Mouse (Mus musculus) MEL (cell line): ENCODE measurements around the gene Plekhg1. TPM values are rescaled to one million over a fixed set of nuclear protein-coding genes. Genes with fewer than 3 reads are reported as not detected.

Source experiments
- DNase-seq: peaks from one replicate; pipeline ENCODE4 v3.0.0; 2011; ENCODE audit warnings: low read depth, low spot score
- H3K27ac ChIP-seq: 2 replicates; pipeline ENCODE4 v1.5.1; 2012; ENCODE audit warnings: low read depth, mild to moderate bottlenecking, control low read depth, low read length, moderate library complexity; ENCODE audit not compliant: control insufficient read depth
- H3K27me3 ChIP-seq, 2 experiments: fragments of 150-350 bp in 1 of 2; sonication (generic) in 1 of 2; 2 replicates each; pipeline ENCODE4 v1.6.1; 2012; ENCODE audit warnings: low read length in 2 of 2, mild to moderate bottlenecking in 2 of 2, improper control_type of control experiment in 1 of 2, moderate library complexity in 1 of 2; ENCODE audit not compliant: insufficient read depth in 2 of 2, control insufficient read depth in 1 of 2
- H3K36me3 ChIP-seq, 2 experiments: 2 replicates each; pipeline ENCODE4 v1.6.1; 2012 to 2014; ENCODE audit warnings: low read length in 2 of 2, improper control_type of control experiment in 1 of 2, inconsistent platforms in 1 of 2, mild to moderate bottlenecking in 1 of 2; ENCODE audit not compliant: insufficient read depth in 2 of 2, control insufficient read depth in 1 of 2
- H3K4me1 ChIP-seq, 2 experiments: fragments of 150-350 bp in 1 of 2; sonication (generic) in 1 of 2; 2 replicates each; pipeline ENCODE4 v1.6.1; 2012; ENCODE audit warnings: low read length in 2 of 2, improper control_type of control experiment in 1 of 2, mild to moderate bottlenecking in 1 of 2; ENCODE audit not compliant: insufficient read depth in 2 of 2, control insufficient read depth in 1 of 2
- H3K4me3 ChIP-seq, 2 experiments: fragments of 150-350 bp in 1 of 2; sonication (generic) in 1 of 2; 2 replicates each; pipeline ENCODE4 v1.5.1; 2012; ENCODE audit warnings: low read depth in 2 of 2, low read length in 2 of 2, mild to moderate bottlenecking in 2 of 2, moderate library complexity in 2 of 2, control low read depth in 1 of 2, improper control_type of control experiment in 1 of 2; ENCODE audit not compliant: control insufficient read depth in 1 of 2, insufficient read depth in 1 of 2
- H3K79me2 ChIP-seq: 2 replicates; pipeline ENCODE4 v1.6.1; 2012; ENCODE audit warnings: mild to moderate bottlenecking, low read length, moderate library complexity; ENCODE audit not compliant: control insufficient read depth, poor library complexity, insufficient read depth
- H3K9ac ChIP-seq: 2 replicates; pipeline ENCODE4 v1.6.1; 2012; ENCODE audit warnings: low read depth, mild to moderate bottlenecking, control low read depth, low read length, moderate library complexity; ENCODE audit not compliant: control insufficient read depth, poor library complexity, severe bottlenecking
- H3K9me3 ChIP-seq: fragments of 150-350 bp; sonication (generic); replicated peaks from 2 replicates; pipeline ENCODE4 v1.6.1; 2012; ENCODE audit warnings: mild to moderate bottlenecking, low read length, improper control_type of control experiment, moderate library complexity; ENCODE audit not compliant: insufficient read depth
- BHLHE40 ChIP-seq: IDR thresholded peaks from 2 replicates; pipeline ENCODE4 v1.6.1; 2012; ENCODE audit warnings: low read depth, mild to moderate bottlenecking, inconsistent platforms, low read length, improper control_type of control experiment, borderline replicate concordance
- CHD2 ChIP-seq: IDR thresholded peaks from 2 replicates; pipeline ENCODE4 v1.6.1; 2011; ENCODE audit warnings: low read length, improper control_type of control experiment
- CTCF ChIP-seq, 3 experiments: IDR thresholded peaks in 2 of 3; conservative IDR thresholded peaks in 1 of 3; 2 replicates each; pipeline ENCODE4 v1.5.1; 2011 to 2012; ENCODE audit warnings: low read length in 3 of 3, low read depth in 2 of 3, mild to moderate bottlenecking in 2 of 3, improper control_type of control experiment in 1 of 3, inconsistent platforms in 1 of 3, mixed read lengths in 1 of 3, moderate library complexity in 1 of 3; ENCODE audit not compliant: control insufficient read depth in 1 of 3, insufficient read depth in 1 of 3, poor library complexity in 1 of 3, severe bottlenecking in 1 of 3
- E2F4 ChIP-seq: IDR thresholded peaks from 2 replicates; pipeline ENCODE4 v1.6.1; 2011; ENCODE audit warnings: low read depth, low read length, improper control_type of control experiment, borderline replicate concordance
- ETS1 ChIP-seq: IDR thresholded peaks from 2 replicates; pipeline ENCODE4 v1.6.1; 2012; ENCODE audit warnings: low read depth, mild to moderate bottlenecking, inconsistent platforms, low read length, improper control_type of control experiment, moderate library complexity
- GABPA ChIP-seq: IDR thresholded peaks from 2 replicates; pipeline ENCODE4 v1.6.1; 2012; ENCODE audit warnings: low read depth, mild to moderate bottlenecking, inconsistent platforms, low read length, improper control_type of control experiment, moderate library complexity
- JUND ChIP-seq: IDR thresholded peaks from 2 replicates; pipeline ENCODE4 v1.6.1; 2011; ENCODE audit warnings: low read depth, mild to moderate bottlenecking, improper control_type of control experiment, low read length
- KAT2A ChIP-seq: conservative IDR thresholded peaks from 2 replicates; pipeline ENCODE4 v1.6.1; 2012; ENCODE audit warnings: low read depth, low read length, improper control_type of control experiment, inconsistent platforms
- MAFK ChIP-seq: IDR thresholded peaks from 2 replicates; pipeline ENCODE4 v1.6.1; 2011; ENCODE audit warnings: low read depth, mild to moderate bottlenecking, low read length, improper control_type of control experiment, borderline replicate concordance
- MAX ChIP-seq: IDR thresholded peaks from 2 replicates; pipeline ENCODE4 v1.6.1; 2011; ENCODE audit warnings: low read length, improper control_type of control experiment
- MAZ ChIP-seq: IDR thresholded peaks from 2 replicates; pipeline ENCODE4 v1.6.1; 2012; ENCODE audit warnings: low read depth, mild to moderate bottlenecking, inconsistent platforms, low read length, improper control_type of control experiment
- MEF2A ChIP-seq: IDR thresholded peaks from 2 replicates; pipeline ENCODE4 v1.6.1; 2014; ENCODE audit warnings: low read depth, mild to moderate bottlenecking, inconsistent platforms, low read length, improper control_type of control experiment; ENCODE audit not compliant: poor library complexity, insufficient replicate concordance, severe bottlenecking; ENCODE audit errors: extremely low read depth
- MXI1 ChIP-seq: IDR thresholded peaks from 2 replicates; pipeline ENCODE4 v1.6.1; 2011; ENCODE audit warnings: mild to moderate bottlenecking, low read depth, low read length, improper control_type of control experiment
- MYC ChIP-seq: IDR thresholded peaks from 2 replicates; pipeline ENCODE4 v1.6.1; 2011; ENCODE audit warnings: low read depth, mild to moderate bottlenecking, low read length, improper control_type of control experiment, moderate library complexity
- POLR2A ChIP-seq, 2 experiments: IDR thresholded peaks; 2 replicates each; pipeline ENCODE4 v1.6.1; 2011 to 2012; ENCODE audit warnings: low read length in 2 of 2, mild to moderate bottlenecking in 2 of 2, control low read depth in 1 of 2, improper control_type of control experiment in 1 of 2, low read depth in 1 of 2, moderate library complexity in 1 of 2; ENCODE audit not compliant: control insufficient read depth in 1 of 2, insufficient read depth in 1 of 2, poor library complexity in 1 of 2
- POLR2AphosphoS2 ChIP-seq: IDR thresholded peaks from 2 replicates; pipeline ENCODE4 v1.6.1; 2011; ENCODE audit warnings: low read length, improper control_type of control experiment
- POLR2AphosphoS5 ChIP-seq: IDR thresholded peaks from 2 replicates; pipeline ENCODE4 v1.6.1; 2012; ENCODE audit warnings: low read depth, borderline replicate concordance, mild to moderate bottlenecking, inconsistent platforms, low read length, moderate library complexity, mixed read lengths
- SIN3A ChIP-seq: IDR thresholded peaks from 2 replicates; pipeline ENCODE4 v1.6.1; 2012; ENCODE audit warnings: low read length, improper control_type of control experiment, inconsistent platforms
- TAL1 ChIP-seq: IDR thresholded peaks from 2 replicates; pipeline ENCODE4 v1.6.1; 2012; ENCODE audit warnings: mild to moderate bottlenecking, inconsistent platforms, low read length, moderate library complexity, mixed read lengths
- TCF12 ChIP-seq: IDR thresholded peaks from 2 replicates; pipeline ENCODE4 v1.6.1; 2014; ENCODE audit warnings: low read depth, mild to moderate bottlenecking, inconsistent platforms, low read length, improper control_type of control experiment, moderate library complexity
- USF1 ChIP-seq: IDR thresholded peaks from 2 replicates; pipeline ENCODE4 v1.6.1; 2014; ENCODE audit warnings: low read depth, mild to moderate bottlenecking, inconsistent platforms, low read length, improper control_type of control experiment, moderate library complexity
- USF2 ChIP-seq, 2 experiments: IDR thresholded peaks; 2 replicates each; pipeline ENCODE4 v1.6.1; 2011 to 2012; ENCODE audit warnings: improper control_type of control experiment in 2 of 2, low read length in 2 of 2, borderline replicate concordance in 1 of 2, inconsistent platforms in 1 of 2, low read depth in 1 of 2, mild to moderate bottlenecking in 1 of 2; ENCODE audit not compliant: insufficient read depth in 1 of 2
- ZC3H11A ChIP-seq: IDR thresholded peaks from 2 replicates; pipeline ENCODE4 v1.6.1; 2012; ENCODE audit warnings: low read depth, mild to moderate bottlenecking, inconsistent platforms, low read length, improper control_type of control experiment
- ZKSCAN1 ChIP-seq: IDR thresholded peaks from 2 replicates; pipeline ENCODE4 v1.6.1; 2012; ENCODE audit warnings: low read depth, mild to moderate bottlenecking, inconsistent platforms, low read length, improper control_type of control experiment, moderate library complexity
- ZMIZ1 ChIP-seq: IDR thresholded peaks from 2 replicates; pipeline ENCODE4 v1.6.1; 2012; ENCODE audit warnings: low read depth, mild to moderate bottlenecking, inconsistent platforms, low read length, improper control_type of control experiment, moderate library complexity
- ZNF384 ChIP-seq: IDR thresholded peaks from 2 replicates; pipeline ENCODE4 v1.6.1; 2012; ENCODE audit warnings: low read depth, mild to moderate bottlenecking, inconsistent platforms, low read length, improper control_type of control experiment
- polyA plus RNA-seq, 2 experiments: library from polyadenylated mRNA; stranded (reverse) in 1 of 2; unstranded in 1 of 2; fragments of >175 nt in 1 of 2; fragments of >200 nt in 1 of 2; gene quantifications; 2 replicates each; pipeline versions ENCODE4 v1.2.1 to v1.2.4; 2012; ENCODE audit warnings: low replicate concordance in 2 of 2, low read depth in 1 of 2; ENCODE audit not compliant: insufficient read length in 2 of 2, insufficient read depth in 1 of 2, missing spikeins in 1 of 2
- total RNA-seq: library from RNA; depleted of rRNA; stranded (reverse); fragments of 300-350 nt; gene quantifications from 2 replicates; pipeline ENCODE4 v1.2.3, GENCODE M21; 2012

The Plekhg1 gene
- total and polyA plus RNA-seq, 3 experiments: 0.01 TPM; not detected in 2

- no peak overlapping the region for H3K27ac ChIP-seq
- no peaks in the 10 kb centered on the region for H3K36me3 ChIP-seq
- H3K4me3 ChIP-seq: no peak overlapping the region
- H3K27me3 ChIP-seq: no peaks in the 10 kb centered on the region
- H3K79me2 ChIP-seq: no peaks in the 10 kb centered on the region
- H3K4me1 ChIP-seq: no peaks in the 10 kb centered on the region
- no peak for DNase-seq
- no peaks in the 10 kb centered on the region for H3K9me3 ChIP-seq
- TF ChIP-seq TCF12 (no peak), USF1 (no peak), CHD2 (no peak), ZMIZ1 (no peak), POLR2AphosphoS5 (no peak), MYC (no peak), BHLHE40 (no peak), GABPA (no peak), TAL1 (no peak), ZKSCAN1 (no peak), MEF2A (no peak), E2F4 (no peak), ZC3H11A (no peak), MXI1 (no peak)
- H3K9ac ChIP-seq: no peak overlapping the region
Observed at GRCm38 (mm10) chr10:3743826-3744225, 3.7 kb downstream of the Plekhg1 start.

GRCm38 (mm10) chr10:3746794-3747518 lies 6.8 kb downstream of the Plekhg1 start:
- Histone ChIP-seq H3K27me3 (no peaks in the 10 kb centered on the region), H3K9ac (no peak overlapping the region), H3K79me2 (no peaks in the 10 kb centered on the region), H3K9me3 (no peaks in the 10 kb centered on the region), H3K36me3 (no peaks in the 10 kb centered on the region), H3K4me1 (no peaks in the 10 kb centered on the region), H3K27ac (no peak overlapping the region), H3K4me3 (no peak overlapping the region)
- no peak for TF ChIP-seq POLR2A (IDR thresholded peaks at IDR 0.05; ENCODE audit: control insufficient read depth in 1 of 2, insufficient read depth in 1 of 2, low read depth in 1 of 2, low read length in 2 of 2, poor library complexity in 1 of 2)
- TF ChIP-seq KAT2A: no peak
- no peak for TF ChIP-seq MAX
- TF ChIP-seq CTCF (IDR thresholded peaks at IDR 0.05 in 2 of 3, conservative IDR thresholded peaks at IDR 0.05 in 1 of 3; ENCODE audit: control insufficient read depth in 1 of 3, insufficient read depth in 1 of 3, low read depth in 2 of 3, low read length in 3 of 3, poor library complexity in 1 of 3, severe bottlenecking in 1 of 3): no peak
- no peak for TF ChIP-seq JUND
- no peak for TF ChIP-seq ETS1
- no peak for TF ChIP-seq USF1
- no peak for TF ChIP-seq ZNF384
- no peak for TF ChIP-seq MXI1
- no peak for TF ChIP-seq MAZ
- TF ChIP-seq POLR2AphosphoS5: no peak
- no peak for TF ChIP-seq BHLHE40
- no peak for TF ChIP-seq MYC
- no peak for TF ChIP-seq POLR2AphosphoS2
- no peak for TF ChIP-seq E2F4
- no peak for TF ChIP-seq USF2 (IDR thresholded peaks at IDR 0.05; ENCODE audit: borderline replicate concordance in 1 of 2, insufficient read depth in 1 of 2, low read depth in 1 of 2, low read length in 2 of 2)
- no peak for TF ChIP-seq MAFK
- no peak for TF ChIP-seq SIN3A
- DNase-seq: no peak
